Mouse (Mus musculus) hindbrain, embryonic 14.5 days (tissue): ENCODE results near the gene Tctex1d2. TPM values are rescaled to one million over a fixed set of nuclear protein-coding genes. Genes with fewer than 3 reads are reported as not detected.

Experiments used
- ATAC-seq: fragments of 200-750 bp; cut with Nextera tagmentation; 2 replicates; pipeline ENCODE4 v1.8.0; 2017; ENCODE audit warnings: moderate number of reproducible peaks, mild to moderate bottlenecking, moderate TSS enrichment, moderate library complexity; ENCODE audit not compliant: low FRiP score
- DNase-seq: peaks from one replicate; pipeline ENCODE4 v3.0.0-alpha.2; 2015; ENCODE audit warnings: low spot score
- H3K27ac ChIP-seq: fragments of 300-500 bp; sonication (generic); 2 replicates; pipeline ENCODE4 v1.5.1; 2014; ENCODE audit warnings: mild to moderate bottlenecking, moderate library complexity
- H3K27me3 ChIP-seq: fragments of 300-500 bp; sonication (generic); 2 replicates; pipeline ENCODE4 v1.6.1; 2014; ENCODE audit warnings: mild to moderate bottlenecking, low read length, mixed read lengths; ENCODE audit not compliant: control insufficient read depth, insufficient read depth
- H3K36me3 ChIP-seq: fragments of 300-500 bp; sonication (generic); replicated peaks from 2 replicates; pipeline ENCODE4 v1.6.1; 2014; ENCODE audit not compliant: control insufficient read depth, insufficient read depth
- H3K4me1 ChIP-seq: fragments of 300-500 bp; sonication (generic); replicated peaks from 2 replicates; pipeline ENCODE4 v1.6.1; 2014; ENCODE audit warnings: antibody characterized with exemption, low read length, mixed read lengths; ENCODE audit not compliant: control insufficient read depth, insufficient read depth
- H3K4me2 ChIP-seq: fragments of 300-500 bp; sonication (generic); replicated peaks from 2 replicates; pipeline ENCODE4 v1.6.1; 2014; ENCODE audit warnings: mild to moderate bottlenecking, moderate library complexity
- H3K4me3 ChIP-seq: fragments of 300-500 bp; sonication (generic); replicated peaks from 2 replicates; pipeline ENCODE4 v1.5.1; 2014; ENCODE audit warnings: mild to moderate bottlenecking, low read length
- H3K9ac ChIP-seq: fragments of 300-500 bp; sonication (generic); 2 replicates; pipeline ENCODE4 v1.6.1; 2014
- H3K9me3 ChIP-seq: fragments of 300-500 bp; sonication (generic); 2 replicates; pipeline ENCODE4 v1.6.1; 2016; ENCODE audit warnings: low read length; ENCODE audit not compliant: control insufficient read depth
- WGBS: fragments of 180-500 bp; shearing (Covaris S2); extraction: QIAGEN DNeasy Blood & Tissue Kit; methylation state at CpG from one replicate; pipeline ENCODE4 v1.1.7; 2014; 5-methylcytosine and 5-hydroxymethylcytosine counted together
- polyA plus RNA-seq: library from polyadenylated mRNA; unstranded; fragments of >200 nt; fragmentation: Nextera tagmentation; extraction: Ambion mirVana; gene quantifications from 2 replicates; pipeline ENCODE4 v1.2.1, GENCODE M21; 2014

Gene Tctex1d2
- polyA plus RNA-seq: 37.5 and 49.7 TPM in 2 replicates

DNA sequence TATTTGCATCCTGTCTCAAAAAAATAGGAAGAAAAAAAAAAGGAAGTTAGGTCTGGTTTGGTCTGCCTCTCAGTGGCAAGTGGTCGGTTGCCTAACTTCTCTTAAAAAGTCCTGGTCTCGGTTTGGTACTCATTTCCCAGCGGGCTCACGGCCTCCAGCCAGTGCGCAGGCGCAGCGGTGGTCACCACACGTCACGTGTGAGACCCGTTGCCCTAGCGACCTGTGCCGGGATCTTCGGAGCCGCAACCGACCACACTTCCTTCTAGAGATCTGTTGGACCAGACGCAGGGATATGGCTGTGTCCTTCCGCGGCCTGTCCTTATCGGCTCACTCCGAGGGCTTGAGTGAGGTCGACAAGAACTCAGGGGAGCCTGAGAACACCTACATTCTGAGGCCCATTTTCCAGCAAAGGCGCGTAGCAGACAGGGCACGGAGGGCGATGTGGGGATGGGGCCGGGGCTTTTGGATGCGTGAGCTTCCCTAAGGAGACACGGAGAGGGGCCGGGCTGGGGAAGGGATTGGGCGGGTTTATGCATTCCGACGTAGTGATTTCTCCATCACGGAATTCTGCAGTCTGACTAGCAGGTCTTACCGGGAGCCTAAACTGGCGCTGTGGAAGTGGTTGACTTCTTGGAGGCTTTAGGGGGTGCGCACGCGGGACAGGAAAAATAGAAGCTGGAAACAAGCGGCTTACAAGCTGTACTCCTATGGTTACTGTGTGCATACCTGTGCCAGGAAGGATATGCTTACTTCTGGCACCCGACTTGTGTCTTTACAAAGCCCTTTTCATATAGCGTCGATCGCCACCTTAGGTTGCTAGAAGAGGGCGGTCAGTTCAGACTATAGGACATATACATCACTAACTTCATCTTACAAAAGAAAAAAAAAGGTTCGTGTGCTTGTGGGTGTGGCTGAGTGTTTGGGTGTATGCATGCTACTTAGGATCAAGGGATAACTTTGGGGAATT lies at the start of gene Tctex1d2:
Tctex1d2 (plus strand) TSS at position 186 of the 967 bp plus-strand sequence.
- WGBS: 1% methylated on average over 45 of the region's 45 CpGs
- Histone ChIP-seq H3K4me3 (peak within 1 kb of the TSS; percentile 58), H3K27me3 (no peaks in the 10 kb centered on the region), H3K4me1 (peaks cover 8% of the 10 kb centered on the region), H3K36me3 (no peaks in the 10 kb centered on the region), H3K27ac (peak within 1 kb of the TSS; percentile 88), H3K9ac (peak within 1 kb of the TSS; percentile 84), H3K9me3 (no peaks in the 10 kb centered on the region), H3K4me2 (peak within 1 kb of the TSS; percentile 76)
- peak; percentile 92 for DNase-seq
- ATAC-seq: peak; percentile 96

DNA sequence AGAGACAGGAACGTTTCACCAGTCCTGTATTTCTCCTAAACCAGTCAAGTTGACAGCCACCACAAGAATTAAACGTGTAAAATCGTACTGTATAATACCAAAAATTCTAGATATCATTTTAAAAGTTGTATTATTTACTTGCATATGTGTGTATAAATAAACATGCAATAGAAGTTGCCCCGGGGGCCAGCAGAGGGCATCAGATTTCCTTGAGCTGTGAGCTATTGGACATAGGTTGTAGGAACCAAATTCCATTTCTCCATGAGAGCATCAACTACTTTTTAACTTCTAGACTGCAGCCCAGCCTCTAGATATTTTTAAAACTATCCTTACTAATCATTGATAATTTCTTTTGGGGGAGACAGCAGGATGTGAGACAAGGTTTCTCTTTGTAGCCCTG lies 48.2 kb upstream of the Tctex1d2 start:
- no peaks in the 10 kb centered on the region for H3K27me3 ChIP-seq
- DNase-seq: no peak
- ATAC-seq: no peak
- H3K27ac ChIP-seq: no peak overlapping the region
- no peak overlapping the region for H3K4me2 ChIP-seq
- peaks cover 81% of the 10 kb centered on the region for H3K36me3 ChIP-seq
- H3K4me3 ChIP-seq: no peak overlapping the region
- H3K9ac ChIP-seq: no peak overlapping the region
- H3K9me3 ChIP-seq: no peaks in the 10 kb centered on the region
- H3K4me1 ChIP-seq: no peaks in the 10 kb centered on the region
- 89% methylated on average over 4 of the region's 4 CpGs for WGBS

DNA sequence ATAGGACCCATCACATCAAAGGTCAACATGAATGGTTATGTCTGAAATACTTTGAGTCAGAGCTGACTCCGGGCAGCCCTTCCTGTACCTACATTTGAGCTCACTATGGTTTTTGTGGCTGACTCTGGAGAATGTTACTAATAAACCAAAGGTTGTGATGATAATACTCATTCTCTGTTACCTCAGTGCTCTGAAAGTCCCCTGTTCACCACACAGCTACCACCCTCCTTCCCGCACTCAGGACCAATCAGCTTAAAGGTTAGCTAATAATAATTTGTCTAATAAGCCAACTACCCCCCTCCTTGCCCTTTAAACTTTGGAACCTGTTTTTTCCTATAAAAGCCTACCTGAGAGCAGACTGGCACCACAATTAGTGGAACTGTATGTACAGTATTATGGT lies 39.9 kb upstream of the Tctex1d2 start:
- H3K27ac ChIP-seq: no peak overlapping the region
- ATAC-seq (no peak), DNase-seq (no peak)
- 98% methylated on average over 2 of the region's 2 CpGs for WGBS
- H3K4me1 ChIP-seq: no peaks in the 10 kb centered on the region
- H3K9ac ChIP-seq: no peak overlapping the region
- H3K4me2 ChIP-seq: no peak overlapping the region
- H3K4me3 ChIP-seq: no peak overlapping the region
- peaks cover 93% of the 10 kb centered on the region for H3K36me3 ChIP-seq
- no peaks in the 10 kb centered on the region for H3K9me3 ChIP-seq
- H3K27me3 ChIP-seq: no peaks in the 10 kb centered on the region

DNA sequence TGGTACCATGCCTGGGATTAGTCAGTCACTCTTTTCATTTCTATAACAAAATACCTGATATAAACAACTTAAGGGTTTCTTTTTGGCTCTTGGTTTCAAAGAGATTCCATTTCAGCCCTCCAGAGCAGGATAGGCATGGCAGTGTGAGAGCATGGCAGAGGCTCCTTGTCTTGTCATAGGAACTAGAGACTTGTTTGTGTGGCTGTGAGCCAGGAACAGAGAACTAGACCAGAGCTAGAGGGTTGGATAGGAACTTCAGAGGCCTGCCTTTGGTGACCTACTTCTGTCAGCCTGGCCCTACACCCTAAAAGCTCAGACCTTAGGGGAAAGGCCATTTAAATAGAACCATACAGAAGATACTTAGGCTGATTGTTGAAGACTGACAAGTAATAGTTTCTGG lies 36.6 kb upstream of the Tctex1d2 start:
- no peaks in the 10 kb centered on the region for H3K9me3 ChIP-seq
- peaks cover 93% of the 10 kb centered on the region for H3K36me3 ChIP-seq

DNA sequence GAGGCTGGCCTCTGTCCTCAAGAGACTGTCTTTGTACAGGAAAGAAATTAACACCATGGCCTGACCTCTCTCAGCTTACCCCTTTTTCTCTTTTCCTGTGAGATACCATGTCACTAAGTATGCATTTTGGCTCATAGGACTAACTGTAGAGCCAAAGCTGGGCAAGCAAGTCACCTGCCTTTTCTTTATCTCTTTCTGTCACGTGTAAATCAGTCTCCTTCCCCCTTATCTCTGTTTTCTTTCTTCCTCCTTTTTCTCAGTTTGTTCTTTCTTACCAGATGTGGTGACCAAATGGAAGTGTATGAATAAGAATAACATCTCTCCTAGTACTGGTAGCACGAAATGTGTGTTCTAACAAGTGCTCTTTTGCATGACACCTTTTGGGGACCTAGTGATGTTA lies 34.6 kb upstream of the Tctex1d2 start:
- ATAC-seq (no peak), DNase-seq (no peak)
- peaks cover 81% of the 10 kb centered on the region for H3K36me3 ChIP-seq
- H3K9ac ChIP-seq: no peak overlapping the region
- H3K4me3 ChIP-seq: no peak overlapping the region
- WGBS: 89% methylated on average over 2 of the region's 2 CpGs
- no peaks in the 10 kb centered on the region for H3K27me3 ChIP-seq
- no peaks in the 10 kb centered on the region for H3K4me1 ChIP-seq
- H3K27ac ChIP-seq: no peak overlapping the region
- H3K4me2 ChIP-seq: no peak overlapping the region
- H3K9me3 ChIP-seq: no peaks in the 10 kb centered on the region

More for the DNA sequence above, 36.6 kb upstream of the Tctex1d2 start:
- no peak overlapping the region for H3K4me3 ChIP-seq
- no peaks in the 10 kb centered on the region for H3K27me3 ChIP-seq
- H3K27ac ChIP-seq: no peak overlapping the region
- no peak overlapping the region for H3K4me2 ChIP-seq
- ATAC-seq (no peak), DNase-seq (no peak)
- no peaks in the 10 kb centered on the region for H3K4me1 ChIP-seq
- no peak overlapping the region for H3K9ac ChIP-seq

DNA sequence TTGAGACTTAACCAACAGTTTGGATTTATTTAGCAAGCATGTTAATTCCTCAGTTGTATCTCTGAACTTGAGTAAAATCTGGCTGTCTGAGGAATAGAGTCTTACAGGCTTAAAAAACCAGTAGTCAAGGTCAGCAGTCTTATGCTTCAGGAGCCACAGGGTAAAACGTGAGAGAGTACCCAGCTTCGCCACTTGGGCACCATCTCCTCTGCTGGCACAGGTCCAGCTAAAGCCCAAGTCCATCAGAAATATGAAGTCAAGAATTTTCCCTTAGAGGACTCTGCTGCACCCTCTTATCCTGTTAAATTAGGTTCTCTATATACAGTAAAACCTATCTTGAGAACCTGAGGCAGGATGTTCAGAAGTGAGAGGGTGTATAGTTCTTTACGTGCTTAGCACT lies 32.7 kb upstream of the Tctex1d2 start:
- peaks cover 78% of the 10 kb centered on the region for H3K36me3 ChIP-seq
- no peak for DNase-seq

DNA sequence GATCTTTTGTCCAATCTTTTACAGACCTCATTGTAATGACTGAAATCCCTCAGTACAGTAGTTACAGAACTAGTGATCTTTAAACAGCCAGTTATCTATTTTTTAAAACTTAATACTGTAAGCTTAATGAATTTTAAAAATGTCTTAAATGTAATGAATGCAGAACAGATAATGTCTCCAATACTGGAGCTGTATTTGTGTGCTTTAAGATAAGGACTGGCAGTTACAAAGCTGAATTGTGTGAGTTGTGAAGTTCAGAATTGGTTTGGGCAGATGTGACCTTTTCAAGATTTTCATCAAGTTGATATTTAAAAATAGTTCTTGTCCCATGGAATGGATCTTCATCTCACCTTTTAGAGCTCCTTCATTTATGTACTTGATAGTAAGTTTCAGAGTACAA lies 30.5 kb upstream of the Tctex1d2 start:
- H3K9me3 ChIP-seq: no peaks in the 10 kb centered on the region

More for the DNA sequence above, 32.7 kb upstream of the Tctex1d2 start:
- Histone ChIP-seq H3K27me3 (no peaks in the 10 kb centered on the region), H3K4me2 (no peak overlapping the region), H3K4me3 (no peak overlapping the region), H3K9ac (no peak overlapping the region), H3K9me3 (no peaks in the 10 kb centered on the region), H3K4me1 (no peaks in the 10 kb centered on the region), H3K27ac (no peak overlapping the region)
- ATAC-seq: no peak
- 87% methylated on average over 3 of the region's 3 CpGs for WGBS

DNA sequence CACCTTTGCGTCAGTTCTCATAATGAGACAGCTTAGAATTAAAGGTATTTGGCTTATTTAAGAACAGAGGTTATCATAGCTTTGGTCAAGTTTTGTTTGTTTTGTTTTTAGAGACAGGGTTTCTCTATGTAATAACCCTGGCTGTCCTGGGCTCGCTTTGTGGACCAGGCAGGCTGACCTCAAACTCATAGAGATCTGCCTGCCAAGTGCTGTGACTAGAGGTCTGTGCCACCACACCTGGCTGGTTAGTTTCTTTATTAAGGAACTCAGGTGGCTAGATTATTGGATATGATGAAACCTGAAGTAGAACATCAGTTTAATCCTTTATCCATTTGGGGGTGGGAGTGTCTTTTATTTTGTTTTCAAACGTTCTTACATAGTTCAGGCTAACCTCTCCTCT lies 29.7 kb upstream of the Tctex1d2 start:
- Histone ChIP-seq H3K27ac (no peak overlapping the region), H3K9me3 (no peaks in the 10 kb centered on the region), H3K4me2 (no peak overlapping the region), H3K4me3 (no peak overlapping the region), H3K27me3 (no peaks in the 10 kb centered on the region), H3K36me3 (peaks cover 58% of the 10 kb centered on the region), H3K9ac (no peak overlapping the region), H3K4me1 (no peaks in the 10 kb centered on the region)
- WGBS: 94% methylated on average over 3 of the region's 3 CpGs
- DNase-seq (no peak), ATAC-seq (no peak)

More for the DNA sequence above, 30.5 kb upstream of the Tctex1d2 start:
- H3K4me3 ChIP-seq: no peak overlapping the region
- H3K4me2 ChIP-seq: no peak overlapping the region
- no peak for DNase-seq
- H3K27me3 ChIP-seq: no peaks in the 10 kb centered on the region
- H3K4me1 ChIP-seq: no peaks in the 10 kb centered on the region
- no peak for ATAC-seq
- no peak overlapping the region for H3K9ac ChIP-seq
- H3K36me3 ChIP-seq: peaks cover 64% of the 10 kb centered on the region
- no peak overlapping the region for H3K27ac ChIP-seq

DNA sequence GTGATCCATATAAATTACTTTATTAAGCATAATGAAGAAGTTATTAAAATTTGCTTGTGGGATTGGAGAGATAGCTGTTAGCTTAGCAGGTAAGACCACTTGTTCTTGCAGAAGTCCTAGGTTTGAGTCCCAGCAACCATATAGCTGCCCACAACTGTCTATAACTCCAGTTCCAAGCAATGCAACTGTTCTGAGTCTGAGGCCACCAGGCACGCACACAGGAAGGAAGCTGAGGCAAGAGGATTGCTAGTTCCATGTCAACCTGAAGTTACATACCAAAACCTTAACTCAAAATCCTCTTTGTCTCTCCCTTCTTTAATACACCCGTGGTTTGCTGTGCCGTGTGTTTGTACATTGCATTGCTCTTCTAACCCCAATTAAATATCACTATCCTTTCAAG lies 28.6 kb upstream of the Tctex1d2 start:
- ATAC-seq: no peak
- 90% methylated on average over 3 of the region's 3 CpGs for WGBS
- H3K9me3 ChIP-seq: no peaks in the 10 kb centered on the region

More for the DNA sequence above, 28.6 kb upstream of the Tctex1d2 start:
- Histone ChIP-seq H3K36me3 (peaks cover 48% of the 10 kb centered on the region), H3K4me3 (no peak overlapping the region), H3K4me2 (no peak overlapping the region), H3K27me3 (no peaks in the 10 kb centered on the region), H3K9ac (no peak overlapping the region), H3K27ac (no peak overlapping the region), H3K4me1 (no peaks in the 10 kb centered on the region)
- no peak for DNase-seq
